Mouse (Mus musculus): ENCODE data around the gene Spata5.
"Not testable (repeated sequence)": the region's sequence is repeated elsewhere in the genome, so short reads cannot be mapped to it uniquely, and the experiment has no call there.

The Spata5 gene

GRCm38 (mm10) chr3:37510055-37511032 lies 90.6 kb downstream of the Spata5 start:
- DNase-seq (ENCODE audit: extremely low read depth, low read depth), result peak; percentile 36

- DNase-seq (ENCODE audit: extremely low read depth, low read depth), result no peak
Measured at GRCm38 (mm10) chr3:37515485-37515884, 95.8 kb downstream of the Spata5 start.

- DNase-seq (ENCODE audit: extremely low read depth, low read depth), result no peak
Measured at GRCm38 (mm10) chr3:37516379-37516778, 96.7 kb downstream of the Spata5 start.

- no peak for DNase-seq (ENCODE audit: extremely low read depth, low read depth)
Measured at GRCm38 (mm10) chr3:37518611-37519010, 98.9 kb downstream of the Spata5 start.

GRCm38 (mm10) chr3:37520334-37521023 lies 100.8 kb downstream of the Spata5 start:
- no peak for DNase-seq (ENCODE audit: extremely low read depth, low read depth)

GRCm38 (mm10) chr3:37532079-37532478 lies 112.4 kb downstream of the Spata5 start:
- peak; percentile 78 for DNase-seq (ENCODE audit: extremely low read depth, low read depth)

- DNase-seq (ENCODE audit: extremely low read depth, low read depth), result not testable (repeated sequence)
Measured at GRCm38 (mm10) chr3:37540701-37541100, 121.0 kb downstream of the Spata5 start.

- no peak for DNase-seq (ENCODE audit: extremely low read depth, low read depth)
Measured at GRCm38 (mm10) chr3:37546351-37546750, 126.7 kb downstream of the Spata5 start.

- no peak for DNase-seq (ENCODE audit: extremely low read depth, low read depth)
Measured at GRCm38 (mm10) chr3:37550190-37550589, 130.5 kb downstream of the Spata5 start.

- no peak for DNase-seq (ENCODE audit: extremely low read depth, low read depth)
Measured at GRCm38 (mm10) chr3:37550594-37550993, 130.9 kb downstream of the Spata5 start.

- DNase-seq (ENCODE audit: extremely low read depth, low read depth), result no peak
Measured at GRCm38 (mm10) chr3:37551486-37551885, 131.8 kb downstream of the Spata5 start.

GRCm38 (mm10) chr3:37552244-37552643 lies 132.5 kb downstream of the Spata5 start:
- no peak for DNase-seq (ENCODE audit: extremely low read depth, low read depth)

GRCm38 (mm10) chr3:37553371-37554033 lies 133.8 kb downstream of the Spata5 start:
- peak; percentile 90 for DNase-seq (ENCODE audit: extremely low read depth, low read depth)

- DNase-seq (ENCODE audit: extremely low read depth, low read depth), result peak; percentile 78
Measured at GRCm38 (mm10) chr3:37556412-37557113, 136.9 kb downstream of the Spata5 start.

- DNase-seq (ENCODE audit: extremely low read depth, low read depth), result peak; percentile 67
Measured at GRCm38 (mm10) chr3:37557741-37558479, 138.2 kb downstream of the Spata5 start.

- DNase-seq (ENCODE audit: extremely low read depth, low read depth), result peak; percentile 84
Measured at GRCm38 (mm10) chr3:37559339-37559738, 139.6 kb downstream of the Spata5 start.

GRCm38 (mm10) chr3:37561466-37561865 lies 141.8 kb downstream of the Spata5 start:
- DNase-seq (ENCODE audit: extremely low read depth, low read depth), result no peak

GRCm38 (mm10) chr3:37566097-37566496 lies 146.4 kb downstream of the Spata5 start:
- DNase-seq (ENCODE audit: extremely low read depth, low read depth), result no peak

GRCm38 (mm10) chr3:37567505-37567904 lies 147.8 kb downstream of the Spata5 start:
- DNase-seq (ENCODE audit: extremely low read depth, low read depth), result no peak

GRCm38 (mm10) chr3:37568780-37569179 lies 149.1 kb downstream of the Spata5 start:
- DNase-seq (ENCODE audit: extremely low read depth, low read depth), result no peak

Measured in MEL-GATA-1-ER (cell line).